Mouse (Mus musculus) adrenal gland, postnatal 14 days (tissue): Measurements from ENCODE around the gene Stk36. TPM values are rescaled to one million over a fixed set of nuclear protein-coding genes. Genes with fewer than 3 reads are reported as not detected.

ENCODE experiments used
- DNase-seq: peaks from one replicate; pipeline ENCODE4 v3.0.0; 2021; ENCODE audit warnings: mixed read lengths
- microRNA-seq, 2 experiments: library from miRNA; unstranded; fragments of <30 nt; microRNA quantifications; one replicate each; pipeline ENCODE4 v1.2.0; 2021
- total RNA-seq: library from RNA; stranded (reverse); gene quantifications from 2 replicates; pipeline ENCODE4 v1.2.3, GENCODE M21; 2021

Gene Stk36
- total RNA-seq, 1 experiment from 2014 or later, result 4.5 TPM

DNA sequence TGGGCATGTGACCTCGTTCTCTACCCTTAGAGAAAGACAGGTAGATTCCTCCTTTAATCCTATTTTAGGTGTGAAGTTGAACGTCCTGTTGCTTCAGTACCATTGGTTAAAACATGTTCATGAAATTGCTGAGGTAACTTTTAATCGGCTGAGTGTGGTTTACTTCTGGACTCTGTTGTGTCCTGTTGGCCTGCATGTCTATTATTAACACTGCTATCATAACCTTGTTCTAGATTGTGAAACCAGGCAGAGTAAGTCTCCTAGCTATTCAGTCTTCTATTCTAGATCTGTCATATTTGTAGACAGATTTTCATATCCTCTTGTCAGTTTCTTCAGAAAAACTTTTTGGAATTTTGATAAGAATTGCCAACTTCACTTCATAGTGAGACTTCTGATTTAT is 67.1 kb downstream of the Stk36 start:
- DNase-seq, result no peak

DNA sequence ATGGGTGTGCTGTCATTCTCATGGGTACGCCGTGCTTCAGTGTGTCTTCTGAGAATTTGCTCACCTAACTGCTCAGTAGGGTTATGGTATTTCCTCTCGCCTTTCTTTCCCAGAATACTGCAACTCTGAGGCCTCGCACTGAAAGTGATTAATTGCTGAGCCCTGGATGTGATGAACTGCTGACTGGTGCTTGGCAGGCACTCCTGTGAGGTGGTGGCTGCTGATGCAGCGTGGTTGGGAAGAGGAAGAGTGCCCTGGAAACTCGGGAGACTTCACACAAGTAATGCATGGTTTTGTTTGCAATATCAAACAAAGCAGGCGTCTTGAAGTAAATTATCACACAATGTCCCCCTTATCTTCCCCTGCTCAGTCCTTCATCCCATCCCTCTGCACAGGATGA is 71.5 kb downstream of the Stk36 start:
- no peak for DNase-seq

DNA sequence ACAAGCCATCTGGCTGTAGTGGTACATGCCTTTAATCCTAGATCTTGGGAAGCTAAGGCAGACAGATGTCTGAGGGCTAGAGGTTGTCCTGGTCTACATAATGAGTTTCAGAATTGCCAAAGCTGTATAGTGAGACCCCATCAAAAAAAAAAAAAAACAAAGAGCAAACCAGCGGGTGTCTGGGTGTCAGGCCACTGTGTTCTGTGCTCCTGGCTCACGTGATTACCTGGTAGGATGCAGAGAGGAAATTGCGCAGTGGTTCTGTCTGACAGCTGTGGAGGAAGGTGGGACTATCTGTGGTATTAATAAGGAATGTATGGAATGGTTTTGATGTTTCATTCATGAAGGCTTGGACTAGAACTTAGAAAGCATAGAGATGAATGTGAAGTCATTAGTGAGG is 75.6 kb downstream of the Stk36 start:
- DNase-seq, result no peak

DNA sequence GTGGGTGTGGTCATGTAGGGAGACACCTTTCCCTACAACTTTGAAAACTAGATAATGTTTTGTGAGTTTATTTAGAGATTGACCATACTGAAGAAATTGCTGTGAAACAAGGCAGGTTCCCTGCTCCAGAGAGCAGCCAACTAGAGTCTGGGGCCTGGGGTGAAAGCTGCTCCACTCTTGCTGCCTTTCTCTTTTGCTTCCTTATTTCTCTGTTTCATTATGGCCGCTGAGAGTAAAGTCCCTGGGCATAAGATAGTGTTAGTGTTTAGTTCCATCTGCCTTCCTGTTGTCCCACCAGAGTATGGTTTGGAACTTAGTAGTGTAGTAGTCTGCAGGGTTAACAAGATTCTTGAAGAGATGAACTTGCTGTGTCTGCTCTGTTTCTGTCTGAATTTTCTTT is 76.6 kb downstream of the Stk36 start:
- DNase-seq, result no peak

Small RNAs within 50 kb of the gene (microRNA-seq; reads per million reads assigned to microRNA genes)
- gene Gm25035, result 0 reads per million in 2 experiments

Other genes with a start within 250 kb of the Stk36 start
- 0.15 and 0.45 TPM in 2 replicates for gene Catip, start 239.3 kb upstream of the Stk36 start, total RNA-seq
- gene Slc11a1, start 226.2 kb upstream of the Stk36 start, total RNA-seq, result 5.3 and 6.9 TPM in 2 replicates
- 128 and 130 TPM in 2 replicates for gene Ctdsp1, start 209.9 kb upstream of the Stk36 start, total RNA-seq
- 2.4 and 3.0 TPM in 2 replicates for gene Vil1, start 192.1 kb upstream of the Stk36 start, total RNA-seq
- gene Cnot9, start 95.4 kb upstream of the Stk36 start, total RNA-seq, result 30.8 and 32.2 TPM in 2 replicates
- 0.34 and 0.44 TPM in 2 replicates for gene Plcd4, start 58.6 kb upstream of the Stk36 start, total RNA-seq
- gene Usp37, start 57.2 kb upstream of the Stk36 start, total RNA-seq, result 17.0 and 19.6 TPM in 2 replicates
- gene Zfp142, start 13.2 kb upstream of the Stk36 start, total RNA-seq, result 14.6 and 16.1 TPM in 2 replicates
- 26.1 and 29.0 TPM in 2 replicates for gene Bcs1l, start 13.2 kb upstream of the Stk36 start, total RNA-seq
- gene Rnf25, start within 50 bp of the Stk36 start, total RNA-seq, result 37.9 and 40.4 TPM in 2 replicates
- gene Ttll4, start 60.3 kb downstream of the Stk36 start, total RNA-seq, result 19.2 and 21.5 TPM in 2 replicates
- 26.0 and 27.2 TPM in 2 replicates for gene Cyp27a1, start 112.1 kb downstream of the Stk36 start, total RNA-seq
- gene Prkag3, start 147.8 kb downstream of the Stk36 start, total RNA-seq, result 0.15 TPM in 1 of 2 replicates, not detected in the other
- gene Wnt6, start 170.4 kb downstream of the Stk36 start, total RNA-seq, result 2.4 and 3.2 TPM in 2 replicates
- gene Wnt10a, start 190.1 kb downstream of the Stk36 start, total RNA-seq, result 0.30 TPM in 2 replicates